Mouse (Mus musculus): ENCODE results near the gene Tnnt3. TPM values are rescaled to one million over a fixed set of nuclear protein-coding genes. Genes with fewer than 3 reads are reported as not detected.

Gene Tnnt3
- polyA plus RNA-seq, 1 experiment from 2014 or later, result 3.1 TPM

DNA sequence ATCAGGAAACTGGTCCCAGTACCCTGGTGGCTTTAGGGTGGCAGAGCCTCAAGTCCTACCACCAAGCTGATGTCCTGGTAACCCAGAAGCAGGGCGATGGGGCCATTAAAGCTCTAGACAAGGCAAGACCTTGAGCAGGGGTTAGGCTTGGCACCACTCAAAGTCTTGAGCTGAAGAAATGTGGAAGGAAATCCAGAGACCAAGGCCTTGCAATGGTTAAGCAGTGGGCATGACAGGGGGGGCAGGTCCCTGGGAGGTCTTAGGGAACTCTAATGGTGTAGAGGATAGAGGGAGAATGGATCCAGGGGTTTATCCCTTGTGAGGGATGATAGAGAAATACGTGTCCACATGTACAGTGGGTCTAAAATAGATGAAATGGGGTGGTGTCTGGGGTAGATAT, 25.2 kb upstream of the Tnnt3 start:
- H3K27me3 ChIP-seq (replicated peaks; ENCODE audit: control insufficient read depth, insufficient read depth, low read length), result no peaks in the 10 kb centered on the region
- H3K9ac ChIP-seq (ENCODE audit: low read depth, low read length), result no peak overlapping the region
- no peaks in the 10 kb centered on the region for H3K9me3 ChIP-seq (ENCODE audit: control insufficient read depth, low read length)
- no peak overlapping the region for H3K27ac ChIP-seq (ENCODE audit: low read depth, low read length)
- WGBS, result 96% methylated on average over 2 of the region's 2 CpGs
- H3K4me2 ChIP-seq (ENCODE audit: low read length), result no peak overlapping the region
- peaks cover 3% of the 10 kb centered on the region; the same call in 1 of the 2 replicates for H3K4me1 ChIP-seq (ENCODE audit: control insufficient read depth, insufficient read depth, low read depth, low read length)
- ATAC-seq, result no peak
- no peak overlapping the region for H3K4me3 ChIP-seq (ENCODE audit: low read length)
- H3K36me3 ChIP-seq (ENCODE audit: control insufficient read depth, insufficient read depth, low read length), result no peaks in the 10 kb centered on the region

DNA sequence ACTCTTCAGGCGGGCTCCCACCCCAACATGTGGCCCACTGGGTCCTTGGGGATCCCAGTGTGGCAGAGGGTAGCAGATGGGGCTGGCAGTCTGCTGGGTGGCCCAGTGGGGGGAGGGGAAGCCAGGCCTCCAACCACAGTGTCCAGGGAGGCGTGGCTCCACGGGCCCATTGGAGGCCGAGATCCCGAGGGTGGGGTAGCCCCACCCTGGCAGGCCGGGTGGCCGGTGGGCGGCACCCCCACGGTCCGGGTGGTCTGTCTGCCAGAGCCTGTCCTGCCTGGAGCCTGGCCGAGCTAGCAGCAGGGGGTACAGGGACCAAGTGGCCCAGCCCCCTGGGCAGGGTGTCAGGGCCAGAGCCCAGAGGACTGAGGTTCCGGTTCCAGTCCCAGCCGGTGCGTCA, 23.8 kb upstream of the Tnnt3 start:
- H3K4me3 ChIP-seq (ENCODE audit: low read length), result no peak overlapping the region

DNA sequence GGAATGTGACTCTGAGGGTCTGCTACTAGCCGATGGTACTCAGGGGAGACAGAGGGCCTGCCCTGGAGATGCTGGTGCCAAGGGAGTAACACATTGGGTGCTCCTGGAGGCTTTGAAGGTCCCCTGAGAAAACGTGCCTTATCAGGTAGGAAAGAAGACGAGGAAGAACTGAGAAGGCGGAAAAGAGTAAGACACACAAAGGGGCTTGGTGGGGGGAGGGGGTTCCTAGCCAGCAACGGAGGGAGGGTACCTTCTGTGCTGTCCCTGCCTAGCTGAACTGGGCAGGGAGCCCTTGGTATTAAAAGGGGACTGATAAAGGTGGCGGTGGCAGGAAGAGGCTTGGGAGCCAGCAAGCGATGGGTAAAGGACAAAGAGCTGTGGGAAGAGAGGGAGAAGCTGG, 23.0 kb upstream of the Tnnt3 start:
- no peaks in the 10 kb centered on the region for H3K9me3 ChIP-seq (ENCODE audit: control insufficient read depth, low read length)
- H3K36me3 ChIP-seq (ENCODE audit: control insufficient read depth, insufficient read depth, low read length), result no peaks in the 10 kb centered on the region
- H3K9ac ChIP-seq (ENCODE audit: low read depth, low read length), result no peak overlapping the region
- WGBS, result 70% methylated on average over 7 of the region's 7 CpGs
- no peaks in the 10 kb centered on the region; the same call in 1 of the 2 replicates for H3K27me3 ChIP-seq (replicated peaks; ENCODE audit: control insufficient read depth, insufficient read depth, low read length)
- ATAC-seq, result no peak
- H3K4me1 ChIP-seq (ENCODE audit: control insufficient read depth, insufficient read depth, low read depth, low read length), result peaks cover 3% of the 10 kb centered on the region; the same call in 1 of the 2 replicates
- no peak overlapping the region for H3K4me3 ChIP-seq (ENCODE audit: low read length)
- H3K27ac ChIP-seq (ENCODE audit: low read depth, low read length), result no peak overlapping the region
- no peak overlapping the region for H3K4me2 ChIP-seq (ENCODE audit: low read length)

More for the DNA sequence above, 23.8 kb upstream of the Tnnt3 start:
- Histone ChIP-seq H3K27ac (ENCODE audit: low read depth, low read length) (no peak overlapping the region), H3K9me3 (ENCODE audit: control insufficient read depth, low read length) (no peaks in the 10 kb centered on the region), H3K27me3 (replicated peaks; ENCODE audit: control insufficient read depth, insufficient read depth, low read length) (no peaks in the 10 kb centered on the region), H3K36me3 (ENCODE audit: control insufficient read depth, insufficient read depth, low read length) (no peaks in the 10 kb centered on the region), H3K4me1 (ENCODE audit: control insufficient read depth, insufficient read depth, low read depth, low read length) (peaks cover 3% of the 10 kb centered on the region; the same call in 1 of the 2 replicates), H3K9ac (ENCODE audit: low read depth, low read length) (no peak overlapping the region), H3K4me2 (ENCODE audit: low read length) (no peak overlapping the region)
- WGBS, result 74% methylated on average over 14 of the region's 14 CpGs
- no peak for ATAC-seq

DNA sequence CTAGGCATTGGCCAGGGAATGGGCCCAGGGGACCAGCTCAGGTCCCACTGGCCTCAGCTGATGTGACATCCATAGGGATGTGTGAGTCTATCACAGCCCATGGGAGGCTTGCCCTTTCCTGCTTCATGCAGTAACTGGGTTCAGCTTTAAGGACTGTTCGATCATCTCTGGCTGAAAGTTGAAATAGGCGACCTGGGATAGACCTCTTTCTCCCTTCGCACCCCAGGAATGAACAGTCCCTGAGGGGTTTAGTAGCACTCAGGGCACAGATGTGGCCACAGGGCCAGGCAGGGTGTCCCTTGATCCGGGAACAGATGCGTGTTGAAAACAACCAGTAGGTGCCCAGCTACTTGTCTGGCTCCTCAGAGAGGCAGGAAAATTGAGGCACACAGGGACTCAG, 22.4 kb upstream of the Tnnt3 start:
- H3K36me3 ChIP-seq (ENCODE audit: control insufficient read depth, insufficient read depth, low read length), result no peaks in the 10 kb centered on the region
- no peaks in the 10 kb centered on the region; the same call in 1 of the 2 replicates for H3K27me3 ChIP-seq (replicated peaks; ENCODE audit: control insufficient read depth, insufficient read depth, low read length)
- H3K4me2 ChIP-seq (ENCODE audit: low read length), result no peak overlapping the region
- no peak overlapping the region for H3K27ac ChIP-seq (ENCODE audit: low read depth, low read length)
- H3K4me3 ChIP-seq (ENCODE audit: low read length), result no peak overlapping the region
- no peak overlapping the region for H3K9ac ChIP-seq (ENCODE audit: low read depth, low read length)
- peaks cover 4% of the 10 kb centered on the region for H3K4me1 ChIP-seq (ENCODE audit: control insufficient read depth, insufficient read depth, low read depth, low read length)
- no peaks in the 10 kb centered on the region for H3K9me3 ChIP-seq (ENCODE audit: control insufficient read depth, low read length)
- 84% methylated on average over 5 of the region's 5 CpGs for WGBS
- ATAC-seq, result no peak

DNA sequence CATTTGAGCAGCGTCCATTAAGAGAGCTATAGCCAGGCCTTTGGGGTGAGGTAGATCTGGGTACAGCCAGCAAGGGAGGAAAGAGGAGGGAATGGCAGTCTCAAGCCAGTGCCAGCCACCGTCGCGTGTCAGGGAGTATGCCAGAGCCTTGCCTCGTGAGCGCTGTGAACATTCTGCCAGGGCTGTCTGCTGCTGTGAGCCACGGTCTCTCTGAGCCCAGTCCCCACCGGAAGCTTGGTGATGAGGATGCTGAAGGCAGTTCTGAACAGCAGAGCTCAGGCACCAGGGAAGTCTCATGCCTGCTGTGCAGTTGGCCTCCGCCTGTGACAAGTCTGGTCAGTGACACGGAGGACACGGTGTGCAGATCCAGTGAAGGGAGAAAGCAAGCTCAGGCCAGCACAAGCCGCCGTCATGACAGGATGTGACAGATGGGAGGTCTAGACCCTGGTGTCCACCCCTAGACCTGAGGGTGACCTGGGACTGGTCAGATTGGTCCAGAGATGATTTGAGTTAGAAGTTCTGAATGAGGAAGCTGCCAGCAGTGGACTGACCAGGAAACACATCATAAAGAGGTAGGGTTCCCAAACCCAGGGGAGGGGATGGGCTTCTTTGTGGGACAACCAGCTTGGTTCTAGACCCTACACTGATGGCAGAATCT, 21.7 kb upstream of the Tnnt3 start:
- H3K4me1 ChIP-seq (ENCODE audit: control insufficient read depth, insufficient read depth, low read depth, low read length), result peaks cover 10% of the 10 kb centered on the region
- no peak overlapping the region for H3K4me2 ChIP-seq (ENCODE audit: low read length)
- H3K27me3 ChIP-seq (replicated peaks; ENCODE audit: control insufficient read depth, insufficient read depth, low read length), result no peaks in the 10 kb centered on the region; the same call in 1 of the 2 replicates
- no peak overlapping the region for H3K4me3 ChIP-seq (ENCODE audit: low read length)
- 82% methylated on average over 13 of the region's 13 CpGs for WGBS
- no peak overlapping the region for H3K27ac ChIP-seq (ENCODE audit: low read depth, low read length)
- no peaks in the 10 kb centered on the region for H3K36me3 ChIP-seq (ENCODE audit: control insufficient read depth, insufficient read depth, low read length)
- no peaks in the 10 kb centered on the region for H3K9me3 ChIP-seq (ENCODE audit: control insufficient read depth, low read length)
- no peak overlapping the region for H3K9ac ChIP-seq (ENCODE audit: low read depth, low read length)
- ATAC-seq, result no peak

DNA sequence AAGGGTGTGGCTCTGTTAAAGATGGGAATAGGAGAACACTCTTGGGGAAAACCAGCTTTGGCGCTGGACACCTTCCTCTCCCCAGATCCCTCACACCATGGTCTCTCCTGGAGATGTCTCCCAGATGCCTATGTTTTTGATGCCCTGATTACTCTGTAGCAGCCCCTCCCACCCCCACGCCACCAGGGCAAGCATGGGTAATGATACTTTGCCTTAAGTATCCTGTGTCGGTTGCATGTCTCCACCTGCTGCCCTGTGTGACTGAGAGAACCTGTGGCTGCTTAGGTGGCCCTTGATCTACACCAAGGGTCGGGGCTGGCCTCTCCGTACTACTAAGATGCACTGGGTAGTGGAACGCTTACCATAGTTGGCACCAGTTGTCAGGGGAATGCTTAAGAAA, 20.6 kb upstream of the Tnnt3 start:
- Histone ChIP-seq H3K4me2 (ENCODE audit: low read length) (no peak overlapping the region), H3K4me1 (ENCODE audit: control insufficient read depth, insufficient read depth, low read depth, low read length) (peaks cover 10% of the 10 kb centered on the region), H3K9me3 (ENCODE audit: control insufficient read depth, low read length) (no peaks in the 10 kb centered on the region), H3K9ac (ENCODE audit: low read depth, low read length) (no peak overlapping the region), H3K27ac (ENCODE audit: low read depth, low read length) (no peak overlapping the region), H3K4me3 (ENCODE audit: low read length) (no peak overlapping the region), H3K27me3 (replicated peaks; ENCODE audit: control insufficient read depth, insufficient read depth, low read length) (no peaks in the 10 kb centered on the region; the same call in 1 of the 2 replicates), H3K36me3 (ENCODE audit: control insufficient read depth, insufficient read depth, low read length) (no peaks in the 10 kb centered on the region)
- WGBS, result 93% methylated on average over 6 of the region's 6 CpGs
- ATAC-seq, result no peak

DNA sequence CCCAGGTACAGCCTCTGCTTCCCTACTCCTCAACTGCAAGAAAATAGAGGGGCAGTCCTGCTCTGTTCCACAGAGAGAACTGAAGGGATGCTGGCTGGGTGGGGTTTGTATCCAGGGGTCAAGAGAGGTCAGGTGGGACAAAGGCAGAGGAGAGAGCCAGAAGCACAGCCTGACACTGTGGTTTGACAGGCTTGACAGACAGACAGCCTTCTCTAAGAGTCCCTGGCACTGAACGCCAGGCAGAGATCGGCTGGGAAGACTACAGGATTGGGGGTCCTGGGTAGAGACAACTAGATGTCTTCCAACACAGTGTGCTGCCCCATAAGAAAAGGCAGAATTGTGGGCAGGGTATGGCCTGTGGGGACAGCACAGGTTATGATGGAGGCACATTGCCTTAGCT, 20.1 kb upstream of the Tnnt3 start:
- 28% methylated on average over 2 of the region's 2 CpGs for WGBS
- Histone ChIP-seq H3K9ac (ENCODE audit: low read depth, low read length) (no peak overlapping the region), H3K9me3 (ENCODE audit: control insufficient read depth, low read length) (no peaks in the 10 kb centered on the region), H3K4me3 (ENCODE audit: low read length) (no peak overlapping the region), H3K4me1 (ENCODE audit: control insufficient read depth, insufficient read depth, low read depth, low read length) (peaks cover 10% of the 10 kb centered on the region), H3K27me3 (replicated peaks; ENCODE audit: control insufficient read depth, insufficient read depth, low read length) (no peaks in the 10 kb centered on the region; the same call in 1 of the 2 replicates), H3K4me2 (ENCODE audit: low read length) (no peak overlapping the region), H3K27ac (ENCODE audit: low read depth, low read length) (no peak overlapping the region), H3K36me3 (ENCODE audit: control insufficient read depth, insufficient read depth, low read length) (no peaks in the 10 kb centered on the region)
- no peak for ATAC-seq

DNA sequence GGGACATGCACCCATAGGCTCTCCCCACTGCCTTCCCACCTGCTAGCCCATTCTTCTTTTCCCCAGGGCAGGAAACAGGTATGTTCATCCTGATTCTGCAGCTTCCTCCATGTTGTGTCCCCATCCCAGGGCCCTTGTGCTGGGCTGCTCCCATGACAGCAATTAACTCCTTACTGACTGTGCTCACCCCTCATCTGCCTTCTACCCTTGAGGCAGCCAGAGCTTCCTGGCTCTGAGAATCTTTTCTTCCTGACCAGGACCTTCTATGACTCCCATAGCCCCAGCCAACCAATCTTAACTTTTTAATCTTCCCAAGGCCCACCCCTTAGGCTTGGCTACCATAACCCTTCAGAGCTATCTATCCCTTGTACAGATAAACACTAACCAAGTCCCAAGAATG, 19.3 kb upstream of the Tnnt3 start:
- Histone ChIP-seq H3K27me3 (replicated peaks; ENCODE audit: control insufficient read depth, insufficient read depth, low read length) (no peaks in the 10 kb centered on the region; the same call in 1 of the 2 replicates), H3K27ac (ENCODE audit: low read depth, low read length) (no peak overlapping the region), H3K9me3 (ENCODE audit: control insufficient read depth, low read length) (no peaks in the 10 kb centered on the region), H3K9ac (ENCODE audit: low read depth, low read length) (no peak overlapping the region), H3K4me1 (ENCODE audit: control insufficient read depth, insufficient read depth, low read depth, low read length) (peaks cover 10% of the 10 kb centered on the region), H3K4me2 (ENCODE audit: low read length) (no peak overlapping the region), H3K36me3 (ENCODE audit: control insufficient read depth, insufficient read depth, low read length) (no peaks in the 10 kb centered on the region), H3K4me3 (ENCODE audit: low read length) (no peak overlapping the region)
- no peak for ATAC-seq

DNA sequence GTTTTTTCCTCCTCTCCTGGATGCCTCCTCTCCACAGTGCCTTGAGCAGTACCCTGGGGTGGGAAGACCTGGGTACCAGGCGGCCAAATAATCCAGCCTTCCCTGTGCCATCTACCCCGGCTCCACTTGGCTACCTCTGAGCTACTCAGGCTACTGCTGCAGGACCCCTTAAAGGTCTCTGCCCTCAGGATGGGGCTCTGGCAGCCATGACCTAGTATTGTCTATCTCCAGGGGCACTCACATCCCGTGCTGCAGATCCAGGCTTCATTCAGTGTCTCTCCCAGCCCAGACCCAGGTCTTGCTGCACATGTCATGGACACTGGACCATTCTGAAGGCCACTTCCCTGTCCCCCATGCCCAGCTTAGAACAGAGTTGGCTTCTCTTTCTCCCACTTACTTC, 18.8 kb upstream of the Tnnt3 start:
- Histone ChIP-seq H3K4me2 (ENCODE audit: low read length) (no peak overlapping the region), H3K27me3 (replicated peaks; ENCODE audit: control insufficient read depth, insufficient read depth, low read length) (no peaks in the 10 kb centered on the region; the same call in 1 of the 2 replicates), H3K4me3 (ENCODE audit: low read length) (no peak overlapping the region), H3K27ac (ENCODE audit: low read depth, low read length) (no peak overlapping the region), H3K4me1 (ENCODE audit: control insufficient read depth, insufficient read depth, low read depth, low read length) (peaks cover 10% of the 10 kb centered on the region), H3K9me3 (ENCODE audit: control insufficient read depth, low read length) (no peaks in the 10 kb centered on the region), H3K9ac (ENCODE audit: low read depth, low read length) (no peak overlapping the region), H3K36me3 (ENCODE audit: control insufficient read depth, insufficient read depth, low read length) (no peaks in the 10 kb centered on the region)
- 98% methylated on average over 3 of the region's 3 CpGs for WGBS
- no peak for ATAC-seq
